Mouse (Mus musculus) midbrain, embryonic 16.5 days (tissue): ENCODE results near the gene Ap3b2. TPM values are rescaled to one million over a fixed set of nuclear protein-coding genes. Genes with fewer than 3 reads are reported as not detected.
"Not testable (repeated sequence)": the region's sequence is repeated elsewhere in the genome, so short reads cannot be mapped to it uniquely, and the experiment has no call there.

Experiments used
- ATAC-seq: fragments of 200-750 bp; cut with Nextera tagmentation; 2 replicates; pipeline ENCODE4 v1.8.0; 2017; ENCODE audit warnings: moderate TSS enrichment
- H3K27ac ChIP-seq: fragments of 300-500 bp; sonication (generic); 2 replicates; pipeline ENCODE4 v1.5.1; 2014; ENCODE audit warnings: mild to moderate bottlenecking, low read length, mixed read lengths
- H3K27me3 ChIP-seq: fragments of 300-500 bp; sonication (generic); 2 replicates; pipeline ENCODE4 v1.6.1; 2014; ENCODE audit warnings: low read depth, low read length, mixed read lengths; ENCODE audit not compliant: control insufficient read depth, insufficient read depth
- H3K36me3 ChIP-seq: fragments of 300-500 bp; sonication (generic); 2 replicates; pipeline ENCODE4 v1.6.1; 2014; ENCODE audit warnings: mild to moderate bottlenecking, low read length, moderate library complexity, mixed read lengths; ENCODE audit not compliant: control insufficient read depth, insufficient read depth
- H3K4me1 ChIP-seq: fragments of 300-500 bp; sonication (generic); 2 replicates; pipeline ENCODE4 v1.6.1; 2014; ENCODE audit warnings: mild to moderate bottlenecking, low read length, mixed read lengths; ENCODE audit not compliant: control insufficient read depth, insufficient read depth
- H3K4me2 ChIP-seq: fragments of 300-500 bp; sonication (generic); 2 replicates; pipeline ENCODE4 v1.6.1; 2014; ENCODE audit warnings: mild to moderate bottlenecking, low read length, mixed read lengths
- H3K4me3 ChIP-seq: fragments of 300-500 bp; sonication (generic); 2 replicates; pipeline ENCODE4 v1.5.1; 2014; ENCODE audit warnings: low read depth, mild to moderate bottlenecking, low read length, moderate library complexity, mixed read lengths
- H3K9ac ChIP-seq: fragments of 300-500 bp; sonication (generic); 2 replicates; pipeline ENCODE4 v1.6.1; 2014; ENCODE audit warnings: low read depth, low read length, mixed read lengths
- H3K9me3 ChIP-seq: fragments of 300-500 bp; sonication (generic); replicated peaks from 2 replicates; pipeline ENCODE4 v1.6.1; 2014; ENCODE audit warnings: mild to moderate bottlenecking, low read length, mixed read lengths; ENCODE audit not compliant: control insufficient read depth, poor library complexity, severe bottlenecking
- WGBS: fragments of 180-500 bp; shearing (Covaris S2); extraction: QIAGEN DNeasy Blood & Tissue Kit; methylation state at CpG from one replicate; pipeline ENCODE4 v1.1.7; 2014; 5-methylcytosine and 5-hydroxymethylcytosine counted together
- polyA plus RNA-seq: library from polyadenylated mRNA; unstranded; fragments of >200 nt; fragmentation: Nextera tagmentation; extraction: Ambion mirVana; gene quantifications from 2 replicates; pipeline ENCODE4 v1.2.1, GENCODE M21; 2015

Gene Ap3b2
- polyA plus RNA-seq, 1 experiment from 2014 or later = 161 TPM

DNA sequence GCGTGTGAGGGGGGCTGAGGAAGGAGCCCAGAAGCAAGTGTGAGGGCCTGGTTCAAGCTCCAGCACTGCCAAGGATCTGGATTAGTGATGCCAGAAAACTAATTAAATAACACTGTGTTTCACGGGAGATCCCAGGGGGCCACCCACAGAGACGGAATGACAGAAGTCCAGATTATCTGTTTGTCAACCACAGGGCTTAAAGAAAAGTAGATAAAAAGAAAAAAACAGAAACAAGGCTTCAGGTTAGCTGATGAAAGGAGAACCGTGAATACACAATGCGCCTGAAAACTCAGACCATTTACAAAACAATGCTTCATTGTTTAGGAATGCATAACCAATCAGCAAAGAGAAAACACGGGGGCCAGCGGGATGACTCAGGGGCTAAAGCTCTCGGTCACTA, 12.9 kb downstream of the Ap3b2 start:
- Histone ChIP-seq H3K9ac (no peak overlapping the region), H3K27ac (no peak overlapping the region), H3K4me2 (no peak overlapping the region), H3K36me3 (peaks cover 23% of the 10 kb centered on the region), H3K4me1 (no peaks in the 10 kb centered on the region), H3K27me3 (peaks cover 6% of the 10 kb centered on the region), H3K4me3 (no peak overlapping the region), H3K9me3 (no peaks in the 10 kb centered on the region)
- ATAC-seq = no peak
- WGBS = 3% methylated on average over 8 of the region's 8 CpGs

DNA sequence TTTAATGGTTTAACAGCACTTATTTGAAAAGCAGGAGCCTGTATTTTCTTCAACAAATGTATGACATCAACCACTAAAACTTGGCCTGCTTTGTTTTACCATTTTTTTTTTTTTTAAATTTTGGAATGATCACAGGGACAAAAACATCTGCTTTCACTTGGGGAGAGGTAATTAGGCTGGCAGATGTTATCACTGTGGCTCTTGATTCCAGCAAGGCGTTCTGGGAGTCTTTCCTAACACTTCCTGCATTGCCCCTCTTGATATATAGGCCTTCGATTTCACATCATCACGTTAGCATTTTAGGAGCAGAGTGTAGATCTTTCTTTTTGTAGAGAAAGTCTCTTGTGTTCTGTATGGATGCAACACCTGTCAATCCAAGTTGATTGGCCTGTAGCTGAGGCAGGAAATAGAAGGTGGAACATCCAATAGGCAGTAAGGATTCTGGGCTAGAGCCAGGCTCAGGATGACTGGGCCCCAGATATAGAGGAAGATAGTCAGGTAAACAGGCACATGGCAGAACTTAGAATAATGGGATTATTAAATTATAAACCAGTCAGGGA, 14.1 kb downstream of the Ap3b2 start:
- Histone ChIP-seq H3K4me3 (no peak overlapping the region), H3K36me3 (peaks cover 21% of the 10 kb centered on the region), H3K4me2 (no peak overlapping the region), H3K4me1 (no peaks in the 10 kb centered on the region), H3K9ac (no peak overlapping the region), H3K9me3 (no peaks in the 10 kb centered on the region), H3K27ac (no peak overlapping the region), H3K27me3 (peaks cover 6% of the 10 kb centered on the region)
- WGBS = 82% methylated on average over 3 of the region's 3 CpGs
- ATAC-seq = no peak

DNA sequence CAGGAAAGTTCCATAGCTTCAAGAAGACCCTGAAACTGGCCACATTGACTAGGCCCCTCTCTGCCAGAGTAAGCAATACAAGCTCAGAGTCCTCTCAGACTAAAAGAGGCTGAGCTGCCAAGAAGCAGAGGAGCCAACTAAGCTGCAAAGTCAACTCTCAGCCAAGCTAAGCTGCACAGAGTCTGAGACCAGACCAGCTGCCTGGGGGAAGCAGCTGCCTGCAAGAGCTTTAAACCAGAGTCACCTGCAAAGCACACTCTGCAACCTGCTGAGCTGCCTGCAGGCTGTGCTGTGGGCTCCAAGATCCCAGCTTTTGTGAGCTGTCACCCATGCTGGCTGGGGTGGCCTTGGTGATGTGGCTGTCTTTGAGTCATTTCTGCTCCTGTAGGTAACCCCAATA, 15.5 kb downstream of the Ap3b2 start:
- not testable (repeated sequence) for H3K4me1 ChIP-seq

GRCm38 (mm10) chr7:81476833-81477232, 16.9 kb downstream of the Ap3b2 start:
- H3K36me3 ChIP-seq = peaks cover 13% of the 10 kb centered on the region
- 9% methylated on average over 23 of the region's 24 CpGs for WGBS
- no peak overlapping the region for H3K27ac ChIP-seq
- H3K4me3 ChIP-seq = no peak overlapping the region
- H3K4me2 ChIP-seq = no peak overlapping the region
- no peaks in the 10 kb centered on the region for H3K9me3 ChIP-seq
- no peaks in the 10 kb centered on the region for H3K4me1 ChIP-seq
- no peak; the same call in 1 of the 2 replicates for ATAC-seq
- H3K9ac ChIP-seq = no peak overlapping the region
- H3K27me3 ChIP-seq = peaks cover 6% of the 10 kb centered on the region

More for the DNA sequence above, 15.5 kb downstream of the Ap3b2 start:
- H3K9ac ChIP-seq, ATAC-seq, H3K27ac ChIP-seq, H3K9me3 ChIP-seq, H3K27me3 ChIP-seq, H3K4me2 ChIP-seq, H3K4me3 ChIP-seq: not testable (repeated sequence)
- peaks cover 15% of the 10 kb centered on the region for H3K36me3 ChIP-seq

- peaks cover 6% of the 10 kb centered on the region for H3K27me3 ChIP-seq
- no peak overlapping the region for H3K4me2 ChIP-seq
- peaks cover 16% of the 10 kb centered on the region for H3K36me3 ChIP-seq
- no peak overlapping the region for H3K4me3 ChIP-seq
- H3K27ac ChIP-seq = no peak overlapping the region
- 86% methylated on average over 3 of the region's 3 CpGs for WGBS
- no peak overlapping the region for H3K9ac ChIP-seq
- no peaks in the 10 kb centered on the region for H3K4me1 ChIP-seq
- ATAC-seq = no peak
- no peaks in the 10 kb centered on the region for H3K9me3 ChIP-seq
Observed at GRCm38 (mm10) chr7:81475221-81475620, 18.5 kb downstream of the Ap3b2 start.

DNA sequence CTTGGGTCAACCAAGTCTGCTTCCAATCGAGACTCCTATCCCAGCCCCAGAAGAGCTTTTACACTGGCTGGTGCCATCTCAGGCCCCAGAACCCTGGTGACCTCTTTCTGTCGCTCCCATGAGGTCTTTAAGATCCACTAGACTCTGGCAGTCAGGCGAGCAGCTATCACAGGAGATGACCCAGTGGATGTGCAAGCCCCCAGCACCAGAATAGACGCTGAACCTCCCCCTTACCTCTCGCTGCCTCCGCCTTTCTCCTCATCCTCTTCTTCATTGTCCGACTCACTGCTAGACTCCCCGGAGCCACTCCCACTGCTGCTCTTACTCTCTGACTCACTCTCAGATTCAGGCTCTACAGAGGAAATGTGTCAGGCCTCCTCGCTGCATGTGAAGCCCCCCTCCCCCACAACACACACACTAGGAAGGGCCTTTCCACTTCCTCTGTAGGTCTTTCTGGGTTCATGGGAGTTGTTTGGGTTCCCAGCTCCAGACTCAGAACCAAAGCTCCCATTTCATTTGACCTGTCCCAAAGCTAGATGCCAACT, 28.7 kb downstream of the Ap3b2 start:
- WGBS = 77% methylated on average over 9 of the region's 9 CpGs
- no peak for ATAC-seq
- no peak overlapping the region for H3K4me2 ChIP-seq
- no peaks in the 10 kb centered on the region for H3K4me1 ChIP-seq
- no peak overlapping the region for H3K9ac ChIP-seq
- H3K9me3 ChIP-seq = no peaks in the 10 kb centered on the region
- H3K4me3 ChIP-seq = no peak overlapping the region
- H3K27ac ChIP-seq = no peak overlapping the region
- no peaks in the 10 kb centered on the region for H3K27me3 ChIP-seq
- H3K36me3 ChIP-seq = peaks cover 28% of the 10 kb centered on the region

DNA sequence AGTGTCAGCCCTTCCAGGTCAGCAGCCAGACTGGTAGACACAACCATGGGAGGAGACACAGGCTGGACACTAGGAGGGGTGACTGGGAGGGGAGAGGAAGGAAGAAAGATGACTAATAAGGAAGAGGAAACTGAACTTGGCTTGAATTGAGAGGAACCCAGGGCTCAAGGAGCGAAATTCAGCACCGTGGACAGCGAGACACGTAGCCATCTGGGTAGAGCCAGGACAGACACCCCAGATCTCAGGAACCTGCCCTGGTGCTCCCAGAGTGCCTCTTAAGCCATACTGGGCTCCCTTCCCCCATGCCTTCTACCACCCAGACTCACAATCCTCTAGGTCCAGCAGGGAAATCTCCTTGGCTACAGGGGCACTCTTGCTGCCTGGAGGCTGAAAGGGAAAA, 29.6 kb downstream of the Ap3b2 start:
- peaks cover 28% of the 10 kb centered on the region for H3K36me3 ChIP-seq
- H3K4me1 ChIP-seq = no peaks in the 10 kb centered on the region
- H3K4me2 ChIP-seq = no peak overlapping the region
- 3% methylated on average over 4 of the region's 4 CpGs for WGBS
- H3K27me3 ChIP-seq = no peaks in the 10 kb centered on the region
- no peak overlapping the region for H3K4me3 ChIP-seq
- H3K9ac ChIP-seq = no peak overlapping the region
- H3K27ac ChIP-seq = no peak overlapping the region
- no peak for ATAC-seq
- H3K9me3 ChIP-seq = no peaks in the 10 kb centered on the region

DNA sequence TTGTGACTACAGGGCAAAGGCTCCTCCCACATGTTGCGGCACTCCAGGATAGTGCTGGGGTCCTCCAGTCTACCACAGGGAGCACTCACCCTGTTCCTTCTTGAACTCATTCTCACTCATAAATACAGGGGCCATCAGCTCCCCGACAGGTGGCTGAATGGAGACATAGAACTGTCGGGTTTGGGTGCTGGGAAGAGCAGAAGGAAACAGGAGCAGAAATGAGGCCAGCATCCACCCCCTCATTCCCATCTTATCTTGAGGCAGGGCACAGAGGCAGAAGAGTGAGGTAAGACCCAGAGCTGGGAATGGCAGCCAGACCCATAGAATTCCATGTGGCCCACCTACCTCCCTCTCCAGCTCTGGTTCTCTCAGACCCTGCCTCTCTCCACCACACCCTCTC, 30.9 kb downstream of the Ap3b2 start:
- H3K9ac ChIP-seq = no peak overlapping the region
- ATAC-seq = no peak
- WGBS = 88% methylated on average over 3 of the region's 3 CpGs
- H3K36me3 ChIP-seq = peaks cover 26% of the 10 kb centered on the region
- H3K4me1 ChIP-seq = no peaks in the 10 kb centered on the region
- no peak overlapping the region for H3K4me2 ChIP-seq
- 0 out of 2 replicates have a peak, but pooled peaks cover 3% of the 10 kb centered on the region for H3K27me3 ChIP-seq
- no peaks in the 10 kb centered on the region for H3K9me3 ChIP-seq
- H3K27ac ChIP-seq = no peak overlapping the region
- no peak overlapping the region for H3K4me3 ChIP-seq

DNA sequence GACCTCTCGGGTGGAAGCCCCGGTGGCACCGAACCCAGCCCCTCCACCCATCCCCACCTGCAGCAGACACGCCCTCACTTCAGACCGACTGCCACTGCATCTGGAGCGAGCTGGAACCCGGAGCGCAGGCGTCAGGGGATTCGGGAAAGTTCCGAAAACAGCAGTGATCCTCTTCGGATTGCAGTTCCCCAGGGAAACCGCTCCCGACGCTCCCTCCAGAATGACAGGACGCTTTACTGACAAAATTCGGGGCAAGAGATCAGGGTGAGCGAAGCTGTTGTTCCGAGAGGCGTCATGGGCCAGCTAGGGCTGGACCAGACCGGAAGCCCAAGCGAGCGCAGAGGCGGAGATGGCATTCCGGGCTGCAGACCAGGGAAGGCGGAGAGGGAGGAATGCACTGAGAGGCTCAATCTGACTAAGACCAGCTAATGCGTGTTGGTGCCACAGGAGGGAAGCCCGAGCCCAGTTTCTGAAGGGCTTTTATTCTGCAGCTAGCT, 38.5 kb downstream of the Ap3b2 start, which contains the start of gene Cpeb1:
TSS of gene Cpeb1 (minus strand) at position 311 of the 497 bp plus-strand sequence.
- Histone ChIP-seq H3K9ac (peak within 1 kb of the TSS; percentile 65), H3K4me3 (peak within 1 kb of the TSS; percentile 63), H3K9me3 (no peaks in the 10 kb centered on the region), H3K4me2 (peak within 1 kb of the TSS; percentile 95), H3K36me3 (peaks cover 2% of the 10 kb centered on the region; the same call in 1 of the 2 replicates), H3K27ac (no peak within 1 kb of the TSS), H3K27me3 (peaks cover 49% of the 10 kb centered on the region), H3K4me1 (peaks cover 26% of the 10 kb centered on the region)
- ATAC-seq = peak; percentile 73
- under 1% methylated on average over 28 of the region's 28 CpGs for WGBS
